In the genomic region with DNA sequence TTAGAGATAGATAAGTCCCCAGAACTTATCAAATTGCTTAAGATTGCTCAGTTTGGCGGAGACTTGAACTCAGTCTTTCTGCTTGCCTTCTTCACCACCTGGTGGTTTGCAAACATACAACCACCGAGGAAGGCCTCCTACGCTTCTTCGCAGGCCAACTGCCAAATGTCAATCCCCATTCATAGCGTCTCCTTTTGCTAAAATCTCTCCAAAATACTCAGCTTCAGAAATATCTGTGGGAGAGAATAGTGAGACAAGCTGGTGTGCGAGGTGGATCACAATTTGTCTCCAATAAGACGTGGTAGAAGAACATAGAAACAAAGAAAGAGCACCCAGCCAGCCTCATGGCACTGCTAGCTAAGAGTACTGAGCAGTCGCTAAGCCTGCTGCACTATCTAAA, we compare ENCODE assay signal across 8 mouse cellular contexts. TPM values are rescaled to one million over a fixed set of nuclear protein-coding genes. Genes with fewer than 3 reads are reported as not detected.
DNase-seq lines count a peak whose midpoint lies in the region; ATAC-seq and TF ChIP-seq lines count a peak whose summit lies in the region.

No protein-coding gene starts in this region.

- H3K4me2 ChIP-seq in forebrain, embryonic 12.5 days: peak overlapping the region; percentile 90
- H3K4me2 ChIP-seq in midbrain, postnatal 0 days (ENCODE audit: low read depth, low read length, poor library complexity, severe bottlenecking): peak overlapping the region; percentile 78

- no peaks in the 10 kb centered on the region for H3K9me3 ChIP-seq in forebrain, embryonic 12.5 days
- H3K9me3 ChIP-seq in midbrain, postnatal 0 days (ENCODE audit: low read length): no peaks in the 10 kb centered on the region

- no peak; the same call in 1 of the 2 replicates for TF ChIP-seq CTCF in midbrain, postnatal 0 days (IDR thresholded peaks at IDR 0.05)

- no peaks in the 10 kb centered on the region for H3K36me3 ChIP-seq in forebrain, embryonic 12.5 days (replicated peaks)
- peaks cover 4% of the 10 kb centered on the region for H3K36me3 ChIP-seq in midbrain, postnatal 0 days (ENCODE audit: insufficient read depth, low read length)

- intact Hi-C loops in left cerebral cortex, postnatal 14 days (cut with DNase I): no loop called here

- peak; percentile 60 to 72 for DNase-seq in left cerebral cortex, postnatal 14 days (ENCODE audit: low spot score in 2 of 2)
- DNase-seq in left cerebral cortex, adult 11 months (ENCODE audit: low spot score): no peak
- DNase-seq in layer of hippocampus, adult 11-12 months (ENCODE audit: low spot score): peak; percentile 44
- DNase-seq in midbrain, postnatal 0 days (ENCODE audit: low spot score): no peak
- no peak for DNase-seq in retina, embryonic 14.5 days (ENCODE audit: low spot score)
- DNase-seq in adrenal gland, postnatal 36 days: no peak
- DNase-seq in MN1 (ENCODE audit: low spot score): no peak

- 48% methylated on average over 8 of the region's 8 CpGs for WGBS in forebrain, embryonic 12.5 days
- 53% methylated on average over 8 of the region's 8 CpGs for WGBS in midbrain, postnatal 0 days

- ATAC-seq in forebrain, embryonic 12.5 days (ENCODE audit: low FRiP score): no peak
- no peak for ATAC-seq in midbrain, postnatal 0 days (ENCODE audit: low FRiP score)

- H3K4me3 ChIP-seq in forebrain, embryonic 12.5 days (replicated peaks): peak overlapping the region; percentile 63
- H3K4me3 ChIP-seq in midbrain, postnatal 0 days (ENCODE audit: low read depth, low read length): peak overlapping the region; percentile 73

- no peak overlapping the region for H3K9ac ChIP-seq in forebrain, embryonic 12.5 days
- peak overlapping the region; percentile 90 for H3K9ac ChIP-seq in midbrain, postnatal 0 days (replicated peaks; ENCODE audit: low read length, poor library complexity, severe bottlenecking)

- H3K27ac ChIP-seq in forebrain, embryonic 12.5 days: peak overlapping the region; percentile 83; the same call in 1 of the 2 replicates
- H3K27ac ChIP-seq in midbrain, postnatal 0 days (ENCODE audit: low read depth, low read length): peak overlapping the region; percentile 91

- H3K27me3 ChIP-seq in forebrain, embryonic 12.5 days: peaks cover 72% of the 10 kb centered on the region
- H3K27me3 ChIP-seq in midbrain, postnatal 0 days (ENCODE audit: insufficient read depth, low read length): no peaks in the 10 kb centered on the region

- H3K4me1 ChIP-seq in forebrain, embryonic 12.5 days: peaks cover 15% of the 10 kb centered on the region
- H3K4me1 ChIP-seq in midbrain, postnatal 0 days (ENCODE audit: insufficient read depth, low read length): no peaks in the 10 kb centered on the region

RNA-seq across cellular contexts. Expression of gene Prrt4, which starts 0.5 kb away (rescaled TPM):
- 1 to 10 TPM; 4.7 to 5.5 TPM for total RNA-seq in left cerebral cortex, postnatal 14 days (2021)
- polyA plus RNA-seq in forebrain, embryonic 12.5 days (2016; fragmentation: Nextera tagmentation; extraction: Ambion mirVana): 1.1 and 1.2 TPM in 2 replicates
- 31.9 and 40.2 TPM in 2 replicates for total RNA-seq in midbrain, postnatal 0 days (2014; rRNA removed)
- polyA plus RNA-seq in midbrain, postnatal 0 days (2015; fragmentation: Nextera tagmentation; extraction: Ambion mirVana): 15.4 and 16.6 TPM in 2 replicates
- total RNA-seq in adrenal gland, postnatal 36 days (2021): 1 to 10 TPM; 3.2 TPM

RNA-seq across cellular contexts. Expression of gene Rbm28, which starts 15.0 kb away (rescaled TPM):
- total RNA-seq in left cerebral cortex, postnatal 14 days (2021): 10 to 100 TPM; 35.5 to 37.3 TPM
- polyA plus RNA-seq in forebrain, embryonic 12.5 days (2016; fragmentation: Nextera tagmentation; extraction: Ambion mirVana): 62.9 and 67.6 TPM in 2 replicates
- total RNA-seq in midbrain, postnatal 0 days (2014; rRNA removed): 17.8 and 25.2 TPM in 2 replicates
- 18.8 and 20.9 TPM in 2 replicates for polyA plus RNA-seq in midbrain, postnatal 0 days (2015; fragmentation: Nextera tagmentation; extraction: Ambion mirVana)
- 10 to 100 TPM; 28.4 to 29.7 TPM for total RNA-seq in adrenal gland, postnatal 36 days (2021)

RNA-seq across cellular contexts. Expression of gene Impdh1, which starts 36.3 kb away (rescaled TPM):
- total RNA-seq in left cerebral cortex, postnatal 14 days (2021): 10 to 100 TPM; 86.5 to 99.2 TPM
- polyA plus RNA-seq in forebrain, embryonic 12.5 days (2016; fragmentation: Nextera tagmentation; extraction: Ambion mirVana): 36.3 and 39.8 TPM in 2 replicates
- 35.6 and 37.5 TPM in 2 replicates for total RNA-seq in midbrain, postnatal 0 days (2014; rRNA removed)
- 60.6 and 62.1 TPM in 2 replicates for polyA plus RNA-seq in midbrain, postnatal 0 days (2015; fragmentation: Nextera tagmentation; extraction: Ambion mirVana)
- 10 to 100 TPM; 74.9 to 83.1 TPM for total RNA-seq in adrenal gland, postnatal 36 days (2021)

Comparison
In these comparisons a context has a peak if more than half of its experiments do, and no peak if none do; other contexts are left out.
1. DNase-seq: peak in left cerebral cortex, postnatal 14 days (2 of 2) and layer of hippocampus, adult 11-12 months (single experiment); none in left cerebral cortex, adult 11 months (single experiment), midbrain, postnatal 0 days (single experiment), retina, embryonic 14.5 days (single experiment), adrenal gland, postnatal 36 days (0 of 2) and MN1 (single experiment).